Mouse (Mus musculus): ENCODE data around the gene Ttc23.

- no peak for TF ChIP-seq CTCF (IDR thresholded peaks at IDR 0.05 in 2 of 3, conservative IDR thresholded peaks at IDR 0.05 in 1 of 3; ENCODE audit: control insufficient read depth in 1 of 3, insufficient read depth in 1 of 3, low read depth in 2 of 3, low read length in 3 of 3, poor library complexity in 1 of 3, severe bottlenecking in 1 of 3)
- TF ChIP-seq CHD2 (IDR thresholded peaks at IDR 0.05; ENCODE audit: low read length), result no peak
- TF ChIP-seq POLR2A (IDR thresholded peaks at IDR 0.05; ENCODE audit: control insufficient read depth in 1 of 2, insufficient read depth in 1 of 2, low read depth in 1 of 2, low read length in 2 of 2, poor library complexity in 1 of 2), result no peak
- no peak for TF ChIP-seq GATA1 (IDR thresholded peaks at IDR 0.05; ENCODE audit: low read depth, low read length)
- no peak for TF ChIP-seq MXI1 (IDR thresholded peaks at IDR 0.05; ENCODE audit: low read depth, low read length)
- TF ChIP-seq MYC (IDR thresholded peaks at IDR 0.05; ENCODE audit: low read depth, low read length), result no peak
These were observed 77.8 kb downstream of the Ttc23 start for GRCm38 (mm10) chr7:67725016-67725415.
